Mouse (Mus musculus) lung, adult 2 months (tissue): ENCODE data around the gene Irf2.

Experiments
- CTCF ChIP-seq: fragments of 200-500 bp; IDR thresholded peaks from 2 replicates; pipeline ENCODE4 v1.5.1; 2011; ENCODE audit warnings: mild to moderate bottlenecking, low read length, control low read depth; ENCODE audit not compliant: insufficient read depth
- POLR2A ChIP-seq: fragments of 200-500 bp; IDR thresholded peaks from 2 replicates; pipeline ENCODE4 v1.6.1; 2011; ENCODE audit warnings: low read depth, mild to moderate bottlenecking, control low read depth, low read length, borderline replicate concordance; ENCODE audit errors: extremely low read depth

DNA sequence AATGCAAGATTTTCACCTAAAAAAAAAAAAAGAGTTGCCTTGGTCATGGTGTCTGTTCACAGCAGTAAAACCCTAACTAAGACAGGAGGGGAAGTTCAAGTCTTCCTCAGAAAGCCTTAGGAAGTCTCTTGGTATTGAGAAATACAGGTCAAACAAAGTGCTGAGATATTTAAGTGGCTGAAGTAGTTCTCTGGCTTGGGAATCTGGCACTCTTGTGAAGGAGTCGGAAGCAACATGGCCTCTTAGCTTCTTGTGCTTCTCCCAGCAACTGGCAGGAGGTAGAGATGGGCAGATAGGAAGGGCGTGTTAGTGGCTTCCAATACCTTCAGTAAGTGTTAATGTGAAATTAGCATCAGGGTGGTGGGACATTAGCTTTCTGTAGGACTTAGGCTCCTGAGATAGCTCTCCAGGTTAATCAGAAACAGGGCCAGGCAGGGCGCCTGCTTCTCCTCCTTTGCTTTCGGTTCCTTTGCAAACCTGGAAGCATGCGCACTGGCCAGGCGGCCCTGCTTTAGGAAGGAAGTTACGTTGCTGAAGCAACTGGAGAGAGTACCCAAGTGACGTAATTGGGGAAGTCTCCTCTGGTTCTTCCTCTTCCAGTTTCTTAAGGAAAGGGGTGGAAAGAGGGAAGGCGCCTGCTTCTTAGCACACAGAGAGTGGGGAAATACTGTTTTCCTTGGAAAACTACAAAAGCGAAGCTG is 38.4 kb downstream of the Irf2 start:
- TF ChIP-seq POLR2A = 0 out of 2 replicates have a peak, but pooled peaks have one; percentile 26
- no peak for TF ChIP-seq CTCF
